Mouse (Mus musculus) myocyte (in vitro differentiated cells): ENCODE measurements around the gene Elovl4.

ENCODE experiments used
- MAX ChIP-seq: IDR thresholded peaks from one replicate; pipeline ENCODE4 v1.6.1; 2011; ENCODE audit warnings: low read depth, mild to moderate bottlenecking, control low read depth
- POLR2A ChIP-seq: IDR thresholded peaks from one replicate; pipeline ENCODE4 v1.6.1; 2011; ENCODE audit warnings: low read depth, mild to moderate bottlenecking, control low read depth, moderate library complexity; ENCODE audit not compliant: insufficient read length
- SRF ChIP-seq: IDR thresholded peaks from one replicate; pipeline ENCODE4 v1.6.1; 2011; ENCODE audit warnings: low read depth; ENCODE audit not compliant: control insufficient read depth, insufficient read length
- TCF12 ChIP-seq: IDR thresholded peaks from one replicate; pipeline ENCODE4 v1.6.1; 2011; ENCODE audit warnings: mild to moderate bottlenecking, control low read depth; ENCODE audit not compliant: poor library complexity, insufficient read depth, severe bottlenecking
- USF1 ChIP-seq: IDR thresholded peaks from one replicate; pipeline ENCODE4 v1.6.1; 2011; ENCODE audit warnings: low read depth, mild to moderate bottlenecking, control low read depth, moderate library complexity

- TF ChIP-seq USF1, result no peak
- TF ChIP-seq SRF, result no peak
- TF ChIP-seq TCF12, result no peak
- TF ChIP-seq POLR2A, result no peak
- TF ChIP-seq MAX, result no peak
Measured at GRCm38 (mm10) chr9:83805164-83805976, 707 bp downstream of the Elovl4 start.
